Mouse (Mus musculus) kidney, postnatal 14 days (tissue): ENCODE results near the gene Bnc2.

ENCODE experiments used
- DNase-seq: peaks from one replicate; pipeline ENCODE4 v3.0.0; 2022; ENCODE audit warnings: mixed read lengths

The Bnc2 gene

GRCm38 (mm10) chr4:84411431-84411830, 263.6 kb downstream of the Bnc2 start:
- no peak for DNase-seq

DNA sequence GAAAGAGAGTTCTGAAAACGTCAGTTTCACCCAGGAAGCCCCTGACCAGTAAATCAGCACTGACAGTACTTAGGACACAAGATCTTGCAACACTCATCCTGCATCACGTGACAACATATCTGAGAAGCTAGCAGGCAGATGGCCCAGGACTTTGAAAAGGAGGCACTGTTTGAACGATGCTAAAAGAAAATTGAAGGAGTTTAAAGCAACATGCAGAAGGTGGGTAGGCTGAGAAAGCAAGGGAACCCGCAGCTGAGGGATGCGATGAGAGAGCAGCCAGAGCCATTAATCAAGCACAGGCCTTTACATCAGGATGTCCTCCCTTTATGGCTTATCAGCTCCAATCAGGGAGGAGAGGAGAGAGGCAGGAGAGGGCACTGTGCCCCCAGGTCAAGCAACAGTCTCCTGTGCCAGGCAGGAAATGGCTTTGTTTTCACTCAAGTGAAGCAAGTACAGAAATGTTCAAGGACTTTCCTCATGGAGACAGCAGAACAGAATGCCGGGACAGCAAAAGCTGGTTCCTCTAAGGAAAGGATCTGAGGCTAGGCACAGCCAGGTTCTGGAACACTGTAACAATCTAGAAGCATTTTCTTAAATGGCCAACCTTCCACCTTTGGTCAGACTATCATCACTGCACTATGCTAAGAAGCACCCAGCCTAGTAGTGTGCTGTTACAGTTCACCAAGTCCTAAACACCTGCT, 267.6 kb downstream of the Bnc2 start:
- peak; percentile 50 for DNase-seq

- DNase-seq: peak; percentile 21
These were observed 271.5 kb downstream of the Bnc2 start for GRCm38 (mm10) chr4:84403356-84404145.

DNA sequence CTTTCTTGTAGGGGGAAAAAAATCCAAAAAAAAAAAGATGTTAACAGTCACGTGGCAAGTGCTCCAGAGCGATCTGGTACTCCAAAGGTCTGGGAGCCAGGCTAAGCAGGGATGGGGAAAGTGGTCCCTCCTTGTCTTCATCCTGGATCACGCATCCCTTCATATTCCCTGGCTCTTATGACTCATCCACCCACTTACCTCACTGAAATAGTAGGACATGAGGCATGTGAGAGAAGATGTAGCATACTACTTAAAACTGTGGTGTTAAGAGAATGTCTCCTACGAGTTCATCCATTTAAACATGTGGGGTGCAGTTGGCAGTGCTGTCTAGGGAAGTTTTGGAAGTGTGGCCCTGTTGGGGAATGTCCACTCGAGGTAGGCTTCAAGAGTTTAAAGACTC, 286.1 kb downstream of the Bnc2 start:
- DNase-seq: no peak

DNA sequence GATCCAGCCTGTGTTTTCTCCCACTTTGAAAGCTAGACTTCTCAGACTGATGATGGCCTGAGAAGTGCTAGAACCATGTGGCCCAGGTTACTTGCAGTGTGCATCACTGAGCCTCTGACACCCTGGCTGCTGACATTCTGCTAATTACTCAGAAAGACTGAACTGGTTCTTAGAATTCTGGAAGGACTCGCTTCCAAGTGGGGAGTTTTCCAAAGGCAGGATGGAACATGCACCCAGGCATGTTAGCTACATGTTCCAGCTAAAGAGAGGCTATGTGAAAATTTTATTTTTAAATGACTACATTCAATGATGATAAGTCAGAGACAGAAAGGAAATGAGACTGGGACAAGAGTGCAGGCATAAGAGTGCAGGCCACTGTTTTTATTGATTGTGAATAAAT, 289.9 kb downstream of the Bnc2 start:
- DNase-seq: no peak

DNA sequence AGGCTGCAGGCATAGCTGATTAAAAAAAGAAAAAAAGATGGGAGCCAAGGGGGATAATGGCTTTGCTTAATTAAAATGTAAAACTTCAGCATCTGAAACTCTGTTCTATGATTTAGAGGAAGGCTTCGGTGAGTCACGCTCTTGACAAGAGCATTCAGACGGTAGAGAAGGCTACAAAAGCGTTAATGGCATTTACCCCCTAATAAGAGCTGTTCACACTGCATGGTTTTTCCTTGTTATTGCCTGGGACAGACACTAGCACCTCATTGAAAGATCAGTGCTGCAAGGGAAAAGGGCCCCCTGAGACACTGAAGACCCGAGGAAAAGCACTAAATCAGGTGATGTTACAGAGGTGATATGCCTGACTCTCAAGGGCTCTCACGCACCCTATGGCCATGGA, 295.8 kb downstream of the Bnc2 start:
- DNase-seq: no peak

DNA sequence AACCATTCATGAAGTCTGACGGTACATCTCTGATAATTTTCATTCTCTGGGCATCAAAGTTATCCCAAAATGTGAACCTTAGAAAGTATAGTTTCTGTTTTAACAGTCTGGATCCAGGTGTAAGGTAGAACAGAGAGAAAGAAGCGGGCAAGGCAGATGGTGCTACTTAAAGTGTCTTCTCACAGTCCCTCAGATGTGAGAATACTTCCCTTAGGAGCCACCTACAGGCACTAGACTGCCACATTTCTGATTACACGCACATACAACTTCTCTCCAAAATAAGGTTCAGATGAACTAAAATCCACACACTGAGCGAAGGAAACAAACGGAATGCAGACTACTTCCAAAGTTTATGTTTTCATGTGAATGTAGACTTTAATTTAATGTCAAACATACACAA, 297.6 kb downstream of the Bnc2 start:
- DNase-seq: no peak

DNA sequence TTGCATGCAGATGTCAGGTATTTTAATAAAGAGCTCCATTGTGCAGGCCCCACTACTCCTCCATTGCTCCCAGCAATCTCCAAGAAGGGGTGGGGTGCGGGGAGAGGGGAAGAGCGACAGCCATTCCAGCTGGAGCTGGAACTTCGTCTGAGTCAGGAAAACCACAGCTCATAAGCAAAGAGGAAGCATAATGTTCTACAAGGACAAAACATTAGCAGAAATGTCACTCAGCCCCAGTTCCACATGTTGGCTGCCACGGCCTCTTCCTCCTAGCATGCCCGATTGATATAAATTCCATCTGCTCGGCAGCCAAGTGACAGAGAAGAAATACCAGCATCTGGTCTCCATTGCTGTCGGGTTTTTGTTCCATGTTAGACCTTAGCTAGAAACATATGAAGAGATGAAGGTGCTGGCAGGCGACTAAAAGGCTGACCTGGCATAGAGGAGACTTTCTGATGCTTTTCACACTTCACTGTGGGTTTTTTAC, 312.7 kb downstream of the Bnc2 start:
- DNase-seq: peak; percentile 2

DNA sequence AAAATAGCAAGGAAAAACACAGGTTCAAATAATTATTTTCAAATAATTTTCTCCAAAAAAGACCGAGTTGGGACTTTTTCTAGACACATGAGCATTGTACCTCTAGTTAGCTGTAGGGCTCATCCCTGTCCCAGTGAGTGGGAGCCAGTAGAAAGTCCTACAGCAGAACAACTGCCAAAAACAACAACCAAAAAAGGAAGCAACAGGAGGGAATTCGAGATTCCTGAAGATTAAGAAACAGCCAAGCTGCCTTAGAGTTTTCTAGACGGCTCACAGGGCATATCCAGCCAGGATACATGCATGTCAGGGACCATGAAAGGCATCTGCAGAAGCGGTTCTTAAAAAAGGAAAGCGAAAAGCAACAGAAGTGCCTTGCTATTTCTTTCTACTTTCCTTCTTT, 313.9 kb downstream of the Bnc2 start:
- no peak for DNase-seq

DNA sequence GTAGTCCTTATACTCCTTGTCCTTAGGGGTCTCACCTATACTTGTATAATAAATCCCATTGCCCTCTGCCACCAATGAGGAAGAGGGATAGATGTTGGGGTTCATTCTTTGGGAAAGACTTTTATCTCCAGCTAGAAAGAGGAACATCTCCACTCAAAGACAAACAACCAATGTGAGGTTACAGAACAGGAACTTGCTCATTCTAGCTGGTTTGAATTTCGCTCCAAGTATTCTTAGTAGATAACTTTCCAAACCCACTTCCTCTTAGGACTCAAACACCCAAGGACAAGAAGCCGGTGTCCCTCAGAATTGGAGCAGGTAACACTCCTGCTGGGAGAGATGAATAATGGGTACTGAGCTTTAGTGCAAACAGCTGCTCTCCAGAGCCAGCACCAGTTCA, 315.1 kb downstream of the Bnc2 start:
- no peak for DNase-seq

GRCm38 (mm10) chr4:84358204-84358603, 316.9 kb downstream of the Bnc2 start:
- no peak for DNase-seq

- DNase-seq: no peak
These were observed 317.7 kb downstream of the Bnc2 start for GRCm38 (mm10) chr4:84357382-84357781.

DNA sequence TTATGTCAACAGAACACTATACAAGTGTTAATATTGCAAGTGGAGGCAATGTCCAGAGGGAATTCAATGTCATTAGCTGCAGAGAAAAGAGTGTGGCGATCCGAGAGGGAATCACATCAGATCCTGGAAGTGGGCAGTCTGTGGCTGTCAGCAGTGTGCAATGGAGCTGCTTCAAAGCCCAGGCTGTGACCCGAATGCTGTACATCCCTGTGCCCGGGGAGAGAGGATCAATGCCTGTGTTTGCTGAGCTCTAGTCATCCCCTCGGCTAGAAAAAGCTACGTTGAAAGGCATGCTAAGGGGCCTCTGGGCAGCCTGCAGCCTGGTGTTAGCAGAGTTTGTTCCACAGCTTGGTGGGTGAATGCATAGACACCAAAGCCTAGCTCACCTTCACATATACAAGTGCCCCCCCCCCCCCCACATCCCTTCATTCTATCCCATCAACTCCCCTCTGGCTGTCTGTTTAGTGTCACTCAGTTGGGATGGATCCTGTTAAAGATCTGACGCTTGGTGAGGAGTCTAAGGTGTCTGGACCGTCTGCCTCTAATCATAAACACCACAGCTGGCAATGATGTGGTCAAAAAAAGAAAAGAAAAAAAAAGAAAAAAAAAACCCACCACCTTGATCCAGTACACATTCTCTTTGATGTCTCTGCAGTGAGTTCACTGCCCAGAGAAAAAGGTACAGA, 318.5 kb downstream of the Bnc2 start:
- no peak for DNase-seq

DNA sequence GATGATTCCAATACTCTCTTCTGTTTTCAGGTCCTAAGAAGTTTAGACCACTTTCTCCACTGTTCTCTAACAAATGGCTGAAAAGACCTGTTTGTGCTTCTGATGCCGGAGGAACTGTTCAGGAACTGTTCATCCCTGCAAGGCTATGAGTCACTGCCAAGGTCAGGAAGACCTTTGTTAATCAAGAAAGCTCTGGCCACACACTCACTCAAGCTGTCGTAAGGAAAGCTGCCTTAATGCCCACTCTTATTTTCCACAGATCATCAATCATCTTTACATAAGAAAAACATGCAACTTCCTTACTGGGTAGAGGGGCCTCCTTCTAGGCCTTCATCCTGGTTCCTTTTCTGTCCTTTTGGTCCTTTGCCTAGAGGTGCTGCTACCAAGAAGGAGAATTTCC, 322.4 kb downstream of the Bnc2 start:
- DNase-seq: no peak

- no peak for DNase-seq
These were observed 325.5 kb downstream of the Bnc2 start for GRCm38 (mm10) chr4:84349536-84349935.

- peak; percentile 3 for DNase-seq
These were observed 335.9 kb downstream of the Bnc2 start for GRCm38 (mm10) chr4:84339172-84339571.

DNA sequence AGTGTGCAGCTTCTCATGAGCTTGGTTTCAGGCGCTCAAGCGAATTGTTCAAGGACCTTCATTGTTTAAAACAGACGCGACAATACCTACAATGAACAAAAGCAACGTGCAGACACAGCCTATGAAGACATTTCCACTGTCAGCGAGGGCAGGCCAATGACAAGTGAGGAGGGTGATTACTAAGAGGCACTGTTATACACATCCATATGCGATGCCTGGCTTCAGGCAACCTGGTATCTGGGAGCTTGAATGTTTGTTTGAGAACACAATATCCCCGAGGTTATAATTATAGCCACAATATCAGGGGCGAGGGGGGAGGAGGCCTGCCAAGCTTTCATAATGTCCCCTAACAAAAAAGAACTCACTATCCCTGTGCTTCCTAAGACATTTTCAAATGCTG, 343.1 kb downstream of the Bnc2 start:
- no peak for DNase-seq

DNA sequence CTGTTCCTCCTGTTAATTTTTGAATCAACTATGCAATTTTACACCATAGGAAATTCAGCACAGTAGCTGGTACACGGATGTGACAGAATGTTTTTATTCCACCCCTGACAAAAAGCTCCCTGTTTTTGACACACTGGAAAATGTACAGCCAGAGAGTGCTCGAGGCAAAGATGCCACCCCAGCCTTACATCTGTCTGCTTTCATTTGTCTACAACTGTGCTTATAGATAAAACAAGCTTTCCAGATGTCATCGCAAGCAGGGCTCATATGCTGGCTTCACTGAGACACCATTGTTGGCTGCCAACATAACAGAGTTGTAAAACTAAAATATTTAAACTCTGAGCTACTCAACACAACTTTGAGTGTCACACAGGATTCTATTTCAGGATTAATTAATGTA, 343.6 kb downstream of the Bnc2 start:
- DNase-seq: no peak

DNA sequence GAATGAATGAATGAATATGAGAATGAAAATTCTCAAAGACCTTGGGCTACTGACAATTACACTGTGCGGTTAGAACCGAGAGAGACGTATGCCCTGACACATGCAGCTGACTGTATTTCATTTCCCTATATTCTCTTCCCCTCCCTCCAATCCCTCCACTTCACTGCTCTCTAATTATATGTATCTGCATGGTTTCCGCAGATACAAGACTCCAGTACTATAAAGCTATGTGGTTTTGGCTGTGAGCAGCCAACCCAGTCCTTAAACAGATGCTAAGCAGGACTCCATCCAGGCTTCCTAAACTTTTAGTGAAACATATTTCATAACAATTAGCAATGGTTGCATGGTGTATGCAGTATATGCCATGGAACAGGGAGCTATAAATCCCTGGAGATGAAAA, 344.6 kb downstream of the Bnc2 start:
- no peak for DNase-seq

DNA sequence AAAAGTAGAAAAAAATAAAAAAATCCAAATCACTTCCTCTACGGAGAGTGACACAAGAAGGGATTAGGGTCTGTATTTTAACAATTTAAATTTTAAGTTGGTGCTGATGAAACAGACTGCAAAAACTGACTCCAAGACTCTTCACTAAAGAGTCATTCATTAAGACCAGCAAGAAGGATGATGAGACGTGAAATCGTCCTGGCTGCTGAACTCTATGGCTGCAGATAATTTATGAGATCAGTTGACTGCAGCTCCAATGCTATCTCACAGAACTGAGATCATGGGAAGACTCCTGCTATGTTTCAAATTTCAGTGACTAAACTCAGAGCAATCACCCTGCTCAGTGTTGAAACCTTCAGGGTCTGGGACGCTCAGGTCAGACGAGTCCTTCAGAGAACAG, 345.4 kb downstream of the Bnc2 start:
- no peak for DNase-seq

DNA sequence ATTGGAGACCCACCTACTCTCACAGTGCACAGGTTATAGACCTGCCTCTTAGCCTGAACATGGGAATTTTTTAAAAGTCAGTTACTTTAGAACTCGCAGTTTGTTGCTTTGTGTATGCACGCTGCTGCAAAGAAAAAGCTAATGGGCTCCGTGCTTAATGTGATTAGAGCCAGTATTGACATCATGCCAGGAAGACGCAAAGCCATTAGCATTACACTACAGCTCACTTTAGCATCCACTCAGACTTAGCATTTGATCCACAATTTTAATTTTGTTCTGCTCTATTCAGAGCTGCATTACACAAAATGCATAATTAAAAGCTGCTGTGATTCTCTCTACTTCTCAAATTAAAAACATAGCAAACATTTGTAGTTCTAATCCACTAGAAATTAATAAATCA, 350.7 kb downstream of the Bnc2 start:
- no peak for DNase-seq

DNA sequence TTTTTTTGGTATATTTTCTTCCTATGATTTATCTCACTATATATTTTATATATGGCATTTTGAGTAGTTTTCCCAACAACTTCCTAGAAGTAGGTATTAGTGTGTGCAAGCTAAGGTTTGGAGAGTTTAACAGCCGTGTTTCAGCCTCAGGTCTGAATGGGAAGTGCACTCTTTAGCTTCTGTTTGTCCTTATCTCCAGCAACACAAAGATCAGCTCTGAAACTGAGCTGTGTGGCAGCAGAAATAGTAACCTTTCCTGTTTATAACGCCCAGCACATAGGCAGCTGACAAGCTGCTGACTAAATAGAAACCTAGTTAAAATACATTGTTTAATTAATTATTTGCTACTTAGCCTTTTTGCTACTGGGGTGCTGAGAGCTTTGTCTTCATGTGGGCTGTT, 353.5 kb downstream of the Bnc2 start:
- DNase-seq: no peak

GRCm38 (mm10) chr4:84317421-84317820, 357.7 kb downstream of the Bnc2 start:
- no peak for DNase-seq

GRCm38 (mm10) chr4:84311371-84311770, 363.7 kb downstream of the Bnc2 start:
- no peak for DNase-seq
